Mouse (Mus musculus) hindbrain, postnatal 0 days (tissue): Measurements from ENCODE around the gene Stx7. TPM values are rescaled to one million over a fixed set of nuclear protein-coding genes. Genes with fewer than 3 reads are reported as not detected.

Source experiments
- ATAC-seq: fragments of 200-750 bp; cut with Nextera tagmentation; 2 replicates; pipeline ENCODE4 v1.8.0; 2017; ENCODE audit warnings: mild to moderate bottlenecking, moderate TSS enrichment, moderate library complexity
- DNase-seq: peaks from one replicate; pipeline ENCODE4 v3.0.0-alpha.2; 2015; ENCODE audit warnings: low spot score
- H3K27ac ChIP-seq: fragments of 300-500 bp; sonication (generic); 2 replicates; pipeline ENCODE4 v1.5.1; 2014; ENCODE audit warnings: mild to moderate bottlenecking
- H3K27me3 ChIP-seq: fragments of 300-500 bp; sonication (generic); 2 replicates; pipeline ENCODE4 v1.6.1; 2014; ENCODE audit warnings: low read length, mixed read lengths; ENCODE audit not compliant: insufficient read depth
- H3K36me3 ChIP-seq: fragments of 300-500 bp; sonication (generic); 2 replicates; pipeline ENCODE4 v1.6.1; 2014; ENCODE audit warnings: low read length, mixed read lengths; ENCODE audit not compliant: insufficient read depth
- H3K4me1 ChIP-seq: fragments of 300-500 bp; sonication (generic); 2 replicates; pipeline ENCODE4 v1.6.1; 2014; ENCODE audit warnings: antibody characterized with exemption, low read length, mixed read lengths; ENCODE audit not compliant: insufficient read depth
- H3K4me2 ChIP-seq: fragments of 300-500 bp; sonication (generic); 2 replicates; pipeline ENCODE4 v1.6.1; 2014; ENCODE audit warnings: low read depth, mild to moderate bottlenecking, low read length, moderate library complexity, mixed read lengths
- H3K4me3 ChIP-seq: fragments of 300-500 bp; sonication (generic); 2 replicates; pipeline ENCODE4 v1.5.1; 2014; ENCODE audit warnings: low read length
- H3K9ac ChIP-seq: fragments of 300-500 bp; sonication (generic); replicated peaks from 2 replicates; pipeline ENCODE4 v1.6.1; 2014; ENCODE audit warnings: mild to moderate bottlenecking, low read length, moderate library complexity, mixed read lengths
- H3K9me3 ChIP-seq: fragments of 300-500 bp; sonication (generic); 2 replicates; pipeline ENCODE4 v1.6.1; 2016; ENCODE audit warnings: low read length, mixed read lengths
- CTCF ChIP-seq: IDR thresholded peaks from 2 replicates; pipeline ENCODE4 v1.5.1; 2016; ENCODE audit warnings: antibody characterized with exemption, control low read depth, low read depth
- WGBS: fragments of 180-500 bp; shearing (Covaris S2); extraction: QIAGEN DNeasy Blood & Tissue Kit; methylation state at CpG from one replicate; pipeline ENCODE4 v1.1.7; 2014; 5-methylcytosine and 5-hydroxymethylcytosine counted together
- polyA plus RNA-seq: library from polyadenylated mRNA; unstranded; fragments of >200 nt; fragmentation: Nextera tagmentation; extraction: Ambion mirVana; gene quantifications from 2 replicates; pipeline ENCODE4 v1.2.1, GENCODE M21; 2015
- total RNA-seq: library from RNA; depleted of rRNA; stranded (reverse); fragments of >200 nt; gene quantifications from 2 replicates; pipeline ENCODE4 v1.2.3, GENCODE M21; 2014

Stx7 gene
- total and polyA plus RNA-seq, 2 experiments from 2014 or later: 109 to 299 TPM

GRCm38 (mm10) chr10:24131451-24132262 lies 17.4 kb upstream of the Stx7 start:
- H3K27me3 ChIP-seq: no peaks in the 10 kb centered on the region
- DNase-seq (peak; percentile 92), ATAC-seq (peak; percentile 89)
- H3K9me3 ChIP-seq: no peaks in the 10 kb centered on the region
- H3K4me3 ChIP-seq: peak overlapping the region; percentile 16; the same call in 1 of the 2 replicates
- H3K9ac ChIP-seq: no peak overlapping the region
- peak overlapping the region; percentile 39 for H3K4me2 ChIP-seq
- WGBS: 18% methylated on average over 9 of the region's 9 CpGs
- H3K27ac ChIP-seq: no peak overlapping the region
- no peaks in the 10 kb centered on the region for H3K36me3 ChIP-seq
- no peaks in the 10 kb centered on the region for H3K4me1 ChIP-seq
- TF ChIP-seq CTCF: peak; percentile 86

GRCm38 (mm10) chr10:24132273-24132672 lies 16.8 kb upstream of the Stx7 start:
- H3K4me3 ChIP-seq: no peak overlapping the region
- no peaks in the 10 kb centered on the region for H3K36me3 ChIP-seq
- H3K4me1 ChIP-seq: no peaks in the 10 kb centered on the region
- 11% methylated on average over 5 of the region's 5 CpGs for WGBS
- H3K9ac ChIP-seq: no peak overlapping the region
- no peak overlapping the region for H3K27ac ChIP-seq
- DNase-seq (no peak), ATAC-seq (no peak)
- no peak for TF ChIP-seq CTCF
- H3K4me2 ChIP-seq: no peak overlapping the region
- no peaks in the 10 kb centered on the region for H3K9me3 ChIP-seq
- H3K27me3 ChIP-seq: no peaks in the 10 kb centered on the region

DNA sequence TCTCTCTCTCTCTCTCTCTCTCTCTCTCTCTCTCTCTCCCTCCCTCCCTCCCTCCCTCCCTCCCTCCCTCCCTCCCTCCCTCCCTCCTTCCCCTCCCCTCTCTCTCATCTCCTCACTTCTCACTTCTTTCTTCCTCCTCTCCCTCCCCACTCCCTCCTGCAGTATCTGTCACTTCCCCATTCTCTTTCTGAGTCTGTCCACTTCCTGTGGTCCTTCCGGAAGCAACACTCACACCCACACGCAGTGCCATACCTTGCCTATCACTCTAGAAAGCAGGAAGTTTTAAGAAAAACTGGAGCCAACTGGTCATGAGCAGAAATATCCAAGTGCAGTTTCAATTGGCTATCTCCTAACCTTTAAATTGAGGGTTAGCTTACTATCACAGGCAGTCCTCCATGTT lies 16.0 kb upstream of the Stx7 start:
- TF ChIP-seq CTCF: no peak
- 71% methylated on average over 2 of the region's 2 CpGs for WGBS
- no peaks in the 10 kb centered on the region for H3K9me3 ChIP-seq
- H3K36me3 ChIP-seq: no peaks in the 10 kb centered on the region
- H3K4me3 ChIP-seq: no peak overlapping the region
- DNase-seq: no peak
- H3K27me3 ChIP-seq: no peaks in the 10 kb centered on the region
- ATAC-seq: no peak
- H3K27ac ChIP-seq: no peak overlapping the region
- H3K4me2 ChIP-seq: no peak overlapping the region
- no peaks in the 10 kb centered on the region for H3K4me1 ChIP-seq
- H3K9ac ChIP-seq: no peak overlapping the region

DNA sequence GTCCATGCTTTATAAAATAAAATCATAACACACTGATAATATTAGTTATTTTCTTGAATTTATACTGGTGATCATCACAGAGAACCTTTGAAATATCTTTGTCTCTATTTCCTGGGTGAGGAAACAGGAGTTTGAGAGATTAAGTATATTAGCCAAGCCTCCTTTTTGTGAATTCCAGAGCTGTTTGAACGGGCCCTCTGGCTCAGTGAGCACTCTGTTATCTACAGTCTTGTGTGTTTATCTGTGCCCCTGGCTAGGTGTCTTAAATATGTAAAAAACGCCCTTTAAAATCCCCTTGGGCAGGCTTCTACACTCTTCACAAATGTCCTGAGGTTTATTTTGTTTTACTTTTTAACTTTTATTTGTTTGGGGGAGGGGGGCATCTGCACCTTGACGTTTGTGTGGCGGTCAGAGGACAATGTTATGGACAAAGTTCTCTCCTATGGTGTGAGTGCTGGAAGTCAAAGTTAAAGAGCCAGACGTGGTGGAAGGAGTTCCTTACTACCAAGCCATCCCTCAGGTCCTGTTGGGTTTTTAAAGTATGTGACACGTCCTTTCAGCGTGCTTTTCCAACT lies 14.9 kb upstream of the Stx7 start:
- H3K9ac ChIP-seq: no peak overlapping the region
- no peaks in the 10 kb centered on the region for H3K4me1 ChIP-seq
- no peak for ATAC-seq
- H3K36me3 ChIP-seq: no peaks in the 10 kb centered on the region
- no peak overlapping the region for H3K27ac ChIP-seq
- H3K9me3 ChIP-seq: no peaks in the 10 kb centered on the region
- no peak for TF ChIP-seq CTCF
- no peak overlapping the region for H3K4me3 ChIP-seq
- no peaks in the 10 kb centered on the region for H3K27me3 ChIP-seq
- H3K4me2 ChIP-seq: no peak overlapping the region
- no peak for DNase-seq
- 61% methylated on average over 7 of the region's 7 CpGs for WGBS

DNA sequence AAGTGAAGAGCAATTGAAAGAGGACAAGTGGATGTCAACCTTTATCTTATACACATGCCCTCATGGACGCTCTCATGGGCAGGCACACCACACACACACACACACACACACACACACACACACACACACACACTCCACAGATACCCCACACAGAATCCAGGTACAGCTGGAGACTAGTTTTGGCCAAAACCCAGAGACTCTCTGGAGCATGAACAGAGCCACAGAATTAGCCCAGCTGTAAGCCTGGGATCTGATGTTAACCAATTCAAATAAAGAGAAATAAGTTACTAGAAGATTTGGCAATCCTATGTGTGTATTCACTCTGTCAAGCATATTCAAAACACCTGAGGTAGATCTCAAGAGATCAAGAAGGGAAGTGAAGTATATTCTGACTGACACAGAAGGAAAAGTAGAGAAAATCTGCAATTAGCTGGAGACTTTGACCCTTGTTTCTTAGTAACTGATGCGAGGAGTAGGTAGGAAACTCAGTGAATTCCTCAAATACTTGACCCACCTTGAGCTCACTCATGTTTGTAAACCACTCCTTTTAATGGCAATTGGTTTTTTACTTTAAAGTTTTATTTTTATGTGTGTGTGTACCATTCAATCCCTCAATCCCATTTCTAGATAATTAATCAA lies 10.4 kb upstream of the Stx7 start:
- Histone ChIP-seq H3K4me1 (no peaks in the 10 kb centered on the region), H3K4me2 (no peak overlapping the region), H3K9me3 (no peaks in the 10 kb centered on the region), H3K4me3 (no peak overlapping the region), H3K27me3 (no peaks in the 10 kb centered on the region), H3K36me3 (no peaks in the 10 kb centered on the region), H3K27ac (no peak overlapping the region), H3K9ac (no peak overlapping the region)
- TF ChIP-seq CTCF: no peak
- ATAC-seq (no peak), DNase-seq (no peak)
- 92% methylated on average over 2 of the region's 2 CpGs for WGBS

GRCm38 (mm10) chr10:24142735-24143134 lies 6.4 kb upstream of the Stx7 start:
- no peak for TF ChIP-seq CTCF
- 78% methylated on average over 3 of the region's 3 CpGs for WGBS
- Histone ChIP-seq H3K9me3 (no peaks in the 10 kb centered on the region), H3K27me3 (no peaks in the 10 kb centered on the region), H3K9ac (no peak overlapping the region), H3K36me3 (no peaks in the 10 kb centered on the region), H3K4me1 (no peaks in the 10 kb centered on the region), H3K27ac (no peak overlapping the region), H3K4me2 (no peak overlapping the region), H3K4me3 (no peak overlapping the region)
- DNase-seq: no peak
- ATAC-seq: no peak

- 32% methylated on average over 7 of the region's 7 CpGs for WGBS
- ATAC-seq (no peak; the same call in 1 of the 2 replicates), DNase-seq (peak; percentile 17)
- Histone ChIP-seq H3K27ac (no peak overlapping the region), H3K4me3 (peak overlapping the region; percentile 93), H3K4me2 (peak overlapping the region; percentile 67), H3K27me3 (no peaks in the 10 kb centered on the region), H3K9me3 (no peaks in the 10 kb centered on the region), H3K4me1 (no peaks in the 10 kb centered on the region), H3K36me3 (no peaks in the 10 kb centered on the region), H3K9ac (peak overlapping the region; percentile 83)
- no peak for TF ChIP-seq CTCF
Observed at GRCm38 (mm10) chr10:24150086-24150485, 984 bp downstream of the Stx7 start.
